Mouse (Mus musculus): ENCODE data around the gene Higd1b. TPM values are rescaled to one million over a fixed set of nuclear protein-coding genes. Genes with fewer than 3 reads are reported as not detected.
A peak's percentile ranks its signal among the peaks of the same experiment; 100 is the strongest.

Gene Higd1b
- polyA plus RNA-seq, 1 experiment = 0.56 TPM

- no peak for DNase-seq (ENCODE audit: low read depth, low spot score)
- 74% methylated on average over 9 of the region's 9 CpGs for WGBS
These were observed 497 bp downstream of the Higd1b start for GRCm38 (mm10) chr11:102836146-102836545.

- 83% methylated on average over 1 of the region's 1 CpGs for WGBS
- no peak for DNase-seq (ENCODE audit: low read depth, low spot score)
These were observed 1.7 kb downstream of the Higd1b start for GRCm38 (mm10) chr11:102837385-102837784.

GRCm38 (mm10) chr11:102838126-102838525 lies 2.5 kb downstream of the Higd1b start:
- 79% methylated on average over 2 of the region's 2 CpGs for WGBS
- DNase-seq (ENCODE audit: low read depth, low spot score) = no peak

- DNase-seq (ENCODE audit: low read depth, low spot score) = no peak
- WGBS = 71% methylated on average over 9 of the region's 9 CpGs
These were observed 3.0 kb downstream of the Higd1b start for GRCm38 (mm10) chr11:102838616-102839150.

- DNase-seq (ENCODE audit: low read depth, low spot score) = no peak
- WGBS = 94% methylated on average over 10 of the region's 10 CpGs
These were observed 10.3 kb downstream of the Higd1b start for GRCm38 (mm10) chr11:102845926-102846325.

GRCm38 (mm10) chr11:102851883-102852282 lies 16.2 kb downstream of the Higd1b start:
- 69% methylated on average over 5 of the region's 5 CpGs for WGBS
- peak; percentile 14 for DNase-seq (ENCODE audit: low read depth, low spot score)

- no peak for DNase-seq (ENCODE audit: low read depth, low spot score)
These were observed 18.1 kb downstream of the Higd1b start for GRCm38 (mm10) chr11:102853760-102854159.

GRCm38 (mm10) chr11:102855941-102856340 lies 20.3 kb downstream of the Higd1b start:
- no peak for DNase-seq (ENCODE audit: low read depth, low spot score)
- WGBS = 87% methylated on average over 6 of the region's 6 CpGs

- WGBS = 96% methylated on average over 11 of the region's 11 CpGs
- DNase-seq (ENCODE audit: low read depth, low spot score) = no peak
These were observed 23.3 kb downstream of the Higd1b start for GRCm38 (mm10) chr11:102858951-102859350.

GRCm38 (mm10) chr11:102859933-102860332 lies 24.3 kb downstream of the Higd1b start:
- DNase-seq (ENCODE audit: low read depth, low spot score) = no peak
- 95% methylated on average over 8 of the region's 8 CpGs for WGBS

GRCm38 (mm10) chr11:102864272-102864671 lies 28.6 kb downstream of the Higd1b start:
- peak; percentile 38 for DNase-seq (ENCODE audit: low read depth, low spot score)
- 24% methylated on average over 4 of the region's 4 CpGs for WGBS

GRCm38 (mm10) chr11:102874801-102875334 lies 39.2 kb downstream of the Higd1b start:
- WGBS = 87% methylated on average over 7 of the region's 7 CpGs
- no peak for DNase-seq (ENCODE audit: low read depth, low spot score)

- 88% methylated on average over 2 of the region's 2 CpGs for WGBS
- DNase-seq (ENCODE audit: low read depth, low spot score) = no peak
These were observed 43.9 kb downstream of the Higd1b start for GRCm38 (mm10) chr11:102879558-102879957.

- under 1% methylated on average over 62 of the region's 62 CpGs for WGBS
- peak; percentile 78 for DNase-seq (ENCODE audit: low read depth, low spot score)
These were observed 45.1 kb downstream of the Higd1b start, which contains the start of the genes Eftud2 and Ccdc103 for GRCm38 (mm10) chr11:102880585-102881313. TSS of gene Eftud2 (minus strand) at chr11:102880985. TSS of gene Ccdc103 (plus strand) at chr11:102881204.

GRCm38 (mm10) chr11:102881314-102882198 lies 45.9 kb downstream of the Higd1b start:
- DNase-seq (ENCODE audit: low read depth, low spot score) = no peak
- 13% methylated on average over 13 of the region's 13 CpGs for WGBS

- no peak for DNase-seq (ENCODE audit: low read depth, low spot score)
- 32% methylated on average over 10 of the region's 10 CpGs for WGBS
These were observed 49.1 kb downstream of the Higd1b start, which contains the start of gene Fam187a for GRCm38 (mm10) chr11:102884616-102885219. TSS of gene Fam187a (plus strand) at chr11:102885169.

- DNase-seq (ENCODE audit: low read depth, low spot score) = no peak
- WGBS = 67% methylated on average over 5 of the region's 5 CpGs
These were observed 51.8 kb downstream of the Higd1b start for GRCm38 (mm10) chr11:102887433-102887832.
